Mouse (Mus musculus) cerebellum, adult 11 months (tissue): ENCODE data around the gene Calr3.
A peak's percentile ranks its signal among the peaks of the same experiment; 100 is the strongest.

Experiments used
- DNase-seq: peaks from one replicate; pipeline ENCODE4 v3.0.0; 2022

Gene Calr3

GRCm38 (mm10) chr8:72443338-72443993 lies at the start of gene Calr3, which contains the start of gene 1700030K09Rik:
Gene Calr3 (minus strand): TSS chr8:72443870.
Gene 1700030K09Rik (plus strand): TSS chr8:72443880.
- peak; percentile 97 for DNase-seq

- DNase-seq, result peak; percentile 26
Measured at GRCm38 (mm10) chr8:72493381-72493780, 49.7 kb upstream of the Calr3 start.

GRCm38 (mm10) chr8:72492622-72493081 lies 49.0 kb upstream of the Calr3 start:
- peak; percentile 99 for DNase-seq

- no peak for DNase-seq
Measured at GRCm38 (mm10) chr8:72491680-72492621, 48.3 kb upstream of the Calr3 start, which contains the start of gene Slc35e1. Gene Slc35e1 (minus strand): TSS chr8:72492614.

- no peak for DNase-seq
Measured at GRCm38 (mm10) chr8:72491017-72491416, 47.3 kb upstream of the Calr3 start.

- DNase-seq, result no peak
Measured at GRCm38 (mm10) chr8:72487014-72487413, 43.3 kb upstream of the Calr3 start.

- DNase-seq, result no peak
Measured at GRCm38 (mm10) chr8:72485456-72486199, 42.0 kb upstream of the Calr3 start.

GRCm38 (mm10) chr8:72474826-72475546 lies 31.3 kb upstream of the Calr3 start, which contains the start of gene Cherp:
Gene Cherp (minus strand): TSS chr8:72475226.
- DNase-seq, result peak; percentile 97

- no peak for DNase-seq
Measured at GRCm38 (mm10) chr8:72470684-72471083, 27.0 kb upstream of the Calr3 start.

GRCm38 (mm10) chr8:72469984-72470383 lies 26.3 kb upstream of the Calr3 start:
- DNase-seq, result no peak

GRCm38 (mm10) chr8:72469243-72469642 lies 25.6 kb upstream of the Calr3 start:
- DNase-seq, result no peak

GRCm38 (mm10) chr8:72464211-72464610 lies 20.5 kb upstream of the Calr3 start:
- DNase-seq, result no peak

- DNase-seq, result no peak
Measured at GRCm38 (mm10) chr8:72459881-72460533, 16.3 kb upstream of the Calr3 start.

GRCm38 (mm10) chr8:72458457-72458856 lies 14.8 kb upstream of the Calr3 start:
- DNase-seq, result no peak

GRCm38 (mm10) chr8:72457806-72458205 lies 14.1 kb upstream of the Calr3 start:
- no peak for DNase-seq

GRCm38 (mm10) chr8:72455317-72455716 lies 11.6 kb upstream of the Calr3 start:
- no peak for DNase-seq

GRCm38 (mm10) chr8:72453904-72454303 lies 10.2 kb upstream of the Calr3 start:
- DNase-seq, result no peak

GRCm38 (mm10) chr8:72451516-72451915 lies 7.8 kb upstream of the Calr3 start:
- DNase-seq, result no peak

GRCm38 (mm10) chr8:72445071-72445470 lies 1.4 kb upstream of the Calr3 start:
- no peak for DNase-seq

- no peak for DNase-seq
Measured at GRCm38 (mm10) chr8:72443994-72444350, 302 bp upstream of the Calr3 start.

GRCm38 (mm10) chr8:72438248-72439015 lies 5.2 kb downstream of the Calr3 start:
- no peak for DNase-seq
